Mouse (Mus musculus) embryo, embryonic 11 days (tissue): ENCODE measurements around the gene Mrpl27.
"Not testable (repeated sequence)": the region's sequence is repeated elsewhere in the genome, so short reads cannot be mapped to it uniquely, and the experiment has no call there.

ENCODE experiments used
- DNase-seq: peaks from one replicate; pipeline ENCODE4 v3.0.0-alpha.2; 2015

The Mrpl27 gene

GRCm38 (mm10) chr11:94653663-94654436 lies at the start of gene Mrpl27, which contains the start of gene Eme1:
Gene Mrpl27, plus strand, starts transcription at chr11:94653767.
Gene Eme1, minus strand, starts transcription at chr11:94653964.
- peak; percentile 90 for DNase-seq

GRCm38 (mm10) chr11:94610744-94611740 lies 42.5 kb upstream of the Mrpl27 start:
- no peak for DNase-seq

- no peak for DNase-seq
Observed at GRCm38 (mm10) chr11:94614603-94615002, 39.0 kb upstream of the Mrpl27 start.

GRCm38 (mm10) chr11:94615494-94615893 lies 38.1 kb upstream of the Mrpl27 start:
- no peak for DNase-seq

- no peak for DNase-seq
Observed at GRCm38 (mm10) chr11:94617646-94618045, 35.9 kb upstream of the Mrpl27 start.

GRCm38 (mm10) chr11:94620766-94621457 lies 32.7 kb upstream of the Mrpl27 start:
- DNase-seq, result no peak

GRCm38 (mm10) chr11:94621458-94621852 lies 32.1 kb upstream of the Mrpl27 start:
- DNase-seq, result no peak

GRCm38 (mm10) chr11:94622162-94622561 lies 31.4 kb upstream of the Mrpl27 start:
- DNase-seq, result no peak

- peak; percentile 93 for DNase-seq
Observed at GRCm38 (mm10) chr11:94629199-94629883, 24.2 kb upstream of the Mrpl27 start, which contains the start of gene Lrrc59. Gene Lrrc59, plus strand, starts transcription at chr11:94629767.

- DNase-seq, result no peak
Observed at GRCm38 (mm10) chr11:94629884-94630198, 23.7 kb upstream of the Mrpl27 start.

- peak; percentile 38 for DNase-seq
Observed at GRCm38 (mm10) chr11:94630199-94631011, 23.2 kb upstream of the Mrpl27 start.

- DNase-seq, result no peak
Observed at GRCm38 (mm10) chr11:94631969-94632368, 21.6 kb upstream of the Mrpl27 start.

- DNase-seq, result no peak
Observed at GRCm38 (mm10) chr11:94632988-94633387, 20.6 kb upstream of the Mrpl27 start.

- no peak for DNase-seq
Observed at GRCm38 (mm10) chr11:94634431-94634830, 19.1 kb upstream of the Mrpl27 start.

GRCm38 (mm10) chr11:94644461-94645219 lies 8.9 kb upstream of the Mrpl27 start:
- no peak for DNase-seq

- DNase-seq, result no peak
Observed at GRCm38 (mm10) chr11:94646457-94646856, 7.1 kb upstream of the Mrpl27 start.

- not testable (repeated sequence) for DNase-seq
Observed at GRCm38 (mm10) chr11:94651241-94651640, 2.3 kb upstream of the Mrpl27 start.

GRCm38 (mm10) chr11:94652973-94653372 lies 594 bp upstream of the Mrpl27 start:
- DNase-seq, result no peak

- no peak for DNase-seq
Observed at GRCm38 (mm10) chr11:94661344-94661743, 7.8 kb downstream of the Mrpl27 start.

- DNase-seq, result no peak
Observed at GRCm38 (mm10) chr11:94665281-94665680, 11.7 kb downstream of the Mrpl27 start.

GRCm38 (mm10) chr11:94674984-94675383 lies 21.4 kb downstream of the Mrpl27 start:
- no peak for DNase-seq
